Mouse (Mus musculus) spleen, adult 2 months (tissue): ENCODE measurements around the gene Hist1h2ak.
"Not testable (repeated sequence)": the region's sequence is repeated elsewhere in the genome, so short reads cannot be mapped to it uniquely, and the experiment has no call there.

Experiments used
- CTCF ChIP-seq: fragments of 200-500 bp; IDR thresholded peaks from 2 replicates; pipeline ENCODE4 v1.5.1; 2011; ENCODE audit warnings: mild to moderate bottlenecking, inconsistent platforms; ENCODE audit not compliant: insufficient read depth, insufficient read length, insufficient replicate concordance; ENCODE audit errors: extremely low read depth
- POLR2A ChIP-seq: fragments of 200-500 bp; IDR thresholded peaks from 2 replicates; pipeline ENCODE4 v1.6.1; 2011; ENCODE audit warnings: low read depth, low read length, inconsistent platforms

GRCm38 (mm10) chr13:21750159-21751017 lies 3.2 kb downstream of the Hist1h2ak start, which contains the start of gene Hist1h4k:
- peak; percentile 52 for TF ChIP-seq POLR2A
- not testable (repeated sequence) for TF ChIP-seq CTCF
